Mouse (Mus musculus): ENCODE measurements around the gene Mki67.

GRCm38 (mm10) chr7:135644452-135644851 lies 71.7 kb downstream of the Mki67 start:
- TF ChIP-seq CTCF (IDR thresholded peaks at IDR 0.05; ENCODE audit: low read depth) (no peak), EP300 (IDR thresholded peaks at IDR 0.05; ENCODE audit: low read depth) (no peak)

Data from heart, postnatal 0 days (tissue).